Mouse (Mus musculus) megakaryocyte, embryonic 14.5 days (primary cell): ENCODE measurements around the gene Fbxo9.

Source experiments
- FLI1 ChIP-seq: IDR thresholded peaks from 2 replicates; pipeline ENCODE4 v1.6.1; 2012; ENCODE audit warnings: low read length, inconsistent platforms, mixed read lengths
- GATA1 ChIP-seq: IDR thresholded peaks from 3 replicates; pipeline ENCODE4 v1.6.1; 2012; ENCODE audit warnings: mixed read lengths, low read length, inconsistent platforms, borderline replicate concordance

GRCm38 (mm10) chr9:78089906-78090305 is 19.0 kb downstream of the Fbxo9 start:
- TF ChIP-seq GATA1, result no peak
- TF ChIP-seq FLI1, result no peak
